Mouse (Mus musculus): ENCODE data around the gene Gpatch8.

GRCm38 (mm10) chr11:102494063-102494650, 62.0 kb downstream of the Gpatch8 start:
- TF ChIP-seq CTCF (IDR thresholded peaks at IDR 0.05; ENCODE audit: control insufficient read depth, insufficient read depth, insufficient replicate concordance, low read depth, low read length) (no peak), POLR2A (IDR thresholded peaks at IDR 0.05; ENCODE audit: control insufficient read depth, low read depth, low read length) (no peak)

All from testis, adult 2 months (tissue).